Mouse (Mus musculus) gastrocnemius, postnatal 10 days (tissue): ENCODE data around the gene Sept5. TPM values are rescaled to one million over a fixed set of nuclear protein-coding genes. Genes with fewer than 3 reads are reported as not detected.

Experiments
- DNase-seq: peaks from one replicate; pipeline ENCODE4 v3.0.0; 2021; ENCODE audit warnings: mixed read lengths
- total RNA-seq, 2 experiments: library from RNA; stranded (reverse); gene quantifications; 2 replicates each; pipeline ENCODE4 v1.2.3; 2021

The Sept5 gene
- total RNA-seq, 2 experiments from 2014 or later: 7.9 to 15.7 TPM

DNA sequence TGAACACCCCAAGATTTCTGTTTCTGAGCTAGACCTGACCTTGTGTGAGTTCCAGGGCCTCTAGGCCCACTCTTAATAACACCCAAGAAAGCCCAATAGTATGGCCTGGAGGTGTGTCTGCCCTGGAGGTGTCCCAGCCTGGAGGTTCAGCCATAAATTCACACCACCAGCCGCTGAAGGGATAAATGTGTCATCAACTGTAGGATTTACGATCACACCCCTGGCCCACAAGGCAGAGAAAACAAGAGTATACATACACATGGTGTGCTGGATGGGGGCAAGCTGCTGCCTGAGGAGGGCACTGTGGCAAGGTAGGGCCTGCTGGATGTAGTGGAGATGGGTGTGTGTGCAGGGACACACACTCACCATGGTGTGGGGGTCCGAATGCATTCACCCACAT is 16.5 kb downstream of the Sept5 start:
- no peak for DNase-seq

DNA sequence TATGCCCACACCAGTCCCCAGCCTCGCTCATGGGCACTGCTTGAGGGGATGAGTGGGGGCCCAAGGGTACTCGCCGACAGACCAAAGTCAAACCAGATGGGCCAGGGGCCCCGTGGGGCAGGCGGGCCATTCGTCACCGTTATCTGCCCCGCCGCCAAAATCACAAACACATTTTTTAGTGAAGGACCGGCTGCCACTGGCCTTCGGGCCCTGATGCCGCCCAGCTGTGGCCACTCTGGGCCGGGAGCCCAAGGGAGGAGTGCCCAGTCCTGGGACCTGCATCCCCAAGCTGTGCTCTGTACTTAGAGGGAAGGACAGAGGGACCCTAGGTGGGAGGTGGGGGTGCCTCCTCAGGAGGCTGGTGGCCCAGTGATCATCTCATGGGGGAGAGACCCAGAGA is 18.0 kb downstream of the Sept5 start:
- no peak for DNase-seq

DNA sequence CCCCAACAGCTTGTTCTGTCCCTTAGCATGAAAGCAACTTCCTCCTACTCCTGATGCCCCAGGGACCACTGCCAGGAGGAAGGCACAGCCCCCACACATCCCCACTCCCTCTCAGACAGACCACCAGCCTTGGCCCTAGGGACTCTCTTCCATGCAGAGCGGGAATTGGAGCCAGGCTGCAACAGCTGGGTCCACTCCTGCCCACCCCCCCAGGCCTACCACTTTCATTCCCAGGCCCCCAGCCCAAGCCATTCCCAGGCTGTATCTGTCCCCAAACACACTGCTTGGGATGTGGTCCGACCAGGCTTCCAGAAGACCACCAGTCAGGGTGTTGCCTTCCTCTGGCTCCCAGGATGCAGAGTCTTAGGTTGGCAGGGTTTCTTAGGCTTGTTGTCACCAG is 20.7 kb downstream of the Sept5 start:
- no peak for DNase-seq

DNA sequence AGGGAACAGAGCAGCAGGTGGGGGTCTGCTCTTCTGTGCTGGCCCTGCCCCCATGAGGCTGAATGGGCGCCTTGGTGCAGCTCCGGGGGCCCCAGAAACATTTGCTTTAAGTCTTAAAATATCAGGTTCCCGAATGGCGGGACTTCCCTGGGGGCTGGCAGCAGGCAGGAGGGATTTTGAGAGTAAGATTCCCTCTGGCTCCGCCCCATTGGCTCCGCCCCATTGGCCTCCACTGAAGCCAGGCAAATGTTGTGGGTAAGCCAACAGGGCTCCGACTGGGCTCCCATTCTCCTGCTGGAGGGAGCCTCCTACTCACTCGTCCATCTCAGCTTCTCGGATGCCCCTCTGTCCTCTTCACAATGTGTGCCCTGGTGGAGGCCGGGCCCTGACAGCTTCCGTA is 21.5 kb downstream of the Sept5 start:
- DNase-seq: peak; percentile 60

DNA sequence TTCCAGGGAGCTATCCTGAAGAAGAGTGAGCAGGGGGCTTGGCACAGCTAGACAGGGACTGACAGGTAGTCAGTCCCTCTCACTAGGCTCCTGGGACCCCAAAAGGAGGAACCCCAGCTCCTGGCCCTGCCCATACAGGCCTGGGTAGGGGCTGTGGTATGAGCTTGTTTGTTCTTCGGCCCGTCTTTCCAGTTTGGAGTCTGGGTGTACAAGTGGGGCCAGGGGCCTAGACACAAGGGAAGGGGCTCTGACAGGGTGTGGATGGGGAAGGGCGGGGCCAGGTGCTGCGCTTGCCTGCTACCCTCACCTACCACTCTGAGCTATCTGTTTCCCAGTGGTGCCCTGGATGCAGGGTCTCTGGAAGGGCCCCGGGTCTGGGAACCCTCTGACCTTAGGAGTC is 24.0 kb downstream of the Sept5 start:
- DNase-seq: no peak

DNA sequence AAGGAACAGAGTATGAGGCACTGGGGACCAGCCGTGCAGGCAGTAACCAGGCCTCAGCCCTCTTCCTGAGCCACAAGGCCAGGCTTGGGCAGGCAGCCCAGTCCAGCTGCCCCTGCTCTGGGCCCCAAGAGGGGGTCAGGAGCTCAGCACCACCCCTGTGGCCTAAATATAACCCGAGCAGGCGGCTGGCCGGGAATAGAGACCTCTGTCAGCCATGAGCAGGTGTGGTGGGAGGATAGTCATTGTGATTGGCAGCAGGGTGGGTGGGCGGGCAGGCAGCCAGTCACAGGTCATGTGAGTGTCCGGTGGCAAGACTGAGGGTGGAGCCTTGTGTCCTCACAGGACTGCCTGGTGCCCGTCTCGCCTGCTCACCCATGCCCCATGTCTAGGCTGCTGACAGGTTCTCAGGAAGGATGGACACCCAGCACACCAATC is 25.5 kb downstream of the Sept5 start:
- DNase-seq: peak; percentile 71

DNA sequence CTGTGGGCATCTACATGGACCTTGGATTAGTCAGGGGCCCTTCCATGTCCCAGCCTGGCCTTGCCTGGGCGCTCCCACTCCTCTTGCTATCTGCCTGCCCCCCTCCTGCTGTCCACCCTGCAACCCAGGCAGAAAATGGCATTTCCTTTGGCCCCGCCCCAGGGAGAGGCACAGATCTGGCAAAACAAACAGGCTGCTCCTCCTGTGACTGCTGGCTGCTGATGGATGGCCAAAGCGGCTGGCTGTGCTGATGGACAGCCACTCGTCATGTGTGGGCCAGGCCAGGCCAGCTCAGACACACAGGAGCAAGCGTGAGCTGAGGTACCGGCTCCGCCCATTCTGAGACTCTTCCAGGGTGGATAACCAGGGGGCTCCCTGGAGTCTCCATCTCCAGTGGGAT is 28.3 kb downstream of the Sept5 start:
- no peak for DNase-seq

DNA sequence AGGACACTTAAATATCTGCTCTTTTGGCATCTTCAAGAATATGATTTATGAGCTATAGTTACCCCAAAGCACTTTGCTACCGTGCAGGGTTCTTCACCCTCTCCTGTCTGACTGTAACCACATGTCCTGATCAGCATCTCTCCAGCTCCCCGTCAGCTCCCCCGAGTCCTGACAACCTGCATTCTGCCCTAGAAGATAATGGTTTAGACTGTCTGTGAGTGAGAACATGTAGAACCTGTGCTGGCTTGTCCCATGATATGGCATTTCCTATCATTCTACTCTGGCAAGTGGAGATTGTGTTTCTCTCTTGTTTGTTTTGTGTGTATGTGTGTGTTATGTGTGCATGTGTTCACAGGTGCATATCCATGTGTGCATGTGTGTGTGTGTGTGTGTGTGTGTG is 31.7 kb downstream of the Sept5 start:
- DNase-seq: no peak

DNA sequence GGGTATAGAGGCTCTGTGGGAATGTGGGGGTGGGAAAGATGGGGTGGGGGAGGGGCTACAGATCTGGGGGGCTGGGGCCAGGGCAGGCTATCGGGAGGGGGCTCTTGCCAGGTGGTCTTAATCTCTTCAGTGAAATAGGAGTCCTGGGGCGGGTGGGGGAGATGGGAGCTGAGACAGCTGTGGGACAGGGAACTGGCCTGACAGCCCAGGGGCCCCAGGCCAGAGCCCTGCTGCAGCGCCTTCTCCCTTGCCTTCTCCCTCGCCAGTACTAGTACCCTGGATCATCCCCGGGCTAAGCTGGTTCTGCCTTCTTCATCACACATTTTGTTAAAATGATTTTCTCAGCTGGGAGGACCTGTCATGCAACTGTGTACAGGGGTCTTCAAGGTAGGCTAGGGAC is 33.5 kb downstream of the Sept5 start:
- DNase-seq: no peak

DNA sequence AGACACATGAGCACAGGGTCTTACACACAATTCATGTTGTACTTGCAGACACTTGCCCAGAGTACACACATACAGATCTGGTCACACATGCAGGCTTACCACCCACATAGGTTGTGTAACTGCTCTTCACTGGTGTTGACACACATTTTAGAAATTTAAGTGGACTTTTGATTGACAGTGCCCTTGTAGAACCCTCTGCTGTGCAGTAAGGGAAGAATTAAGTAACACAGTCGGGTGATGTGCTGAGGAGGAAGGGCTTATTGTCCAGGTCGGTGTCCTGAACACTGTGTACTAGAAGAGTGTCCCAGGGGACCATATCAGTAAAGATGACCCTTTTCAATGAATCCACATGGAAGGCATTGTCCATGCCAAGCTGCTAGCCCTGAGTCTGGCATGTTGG is 35.8 kb downstream of the Sept5 start:
- DNase-seq: no peak

DNA sequence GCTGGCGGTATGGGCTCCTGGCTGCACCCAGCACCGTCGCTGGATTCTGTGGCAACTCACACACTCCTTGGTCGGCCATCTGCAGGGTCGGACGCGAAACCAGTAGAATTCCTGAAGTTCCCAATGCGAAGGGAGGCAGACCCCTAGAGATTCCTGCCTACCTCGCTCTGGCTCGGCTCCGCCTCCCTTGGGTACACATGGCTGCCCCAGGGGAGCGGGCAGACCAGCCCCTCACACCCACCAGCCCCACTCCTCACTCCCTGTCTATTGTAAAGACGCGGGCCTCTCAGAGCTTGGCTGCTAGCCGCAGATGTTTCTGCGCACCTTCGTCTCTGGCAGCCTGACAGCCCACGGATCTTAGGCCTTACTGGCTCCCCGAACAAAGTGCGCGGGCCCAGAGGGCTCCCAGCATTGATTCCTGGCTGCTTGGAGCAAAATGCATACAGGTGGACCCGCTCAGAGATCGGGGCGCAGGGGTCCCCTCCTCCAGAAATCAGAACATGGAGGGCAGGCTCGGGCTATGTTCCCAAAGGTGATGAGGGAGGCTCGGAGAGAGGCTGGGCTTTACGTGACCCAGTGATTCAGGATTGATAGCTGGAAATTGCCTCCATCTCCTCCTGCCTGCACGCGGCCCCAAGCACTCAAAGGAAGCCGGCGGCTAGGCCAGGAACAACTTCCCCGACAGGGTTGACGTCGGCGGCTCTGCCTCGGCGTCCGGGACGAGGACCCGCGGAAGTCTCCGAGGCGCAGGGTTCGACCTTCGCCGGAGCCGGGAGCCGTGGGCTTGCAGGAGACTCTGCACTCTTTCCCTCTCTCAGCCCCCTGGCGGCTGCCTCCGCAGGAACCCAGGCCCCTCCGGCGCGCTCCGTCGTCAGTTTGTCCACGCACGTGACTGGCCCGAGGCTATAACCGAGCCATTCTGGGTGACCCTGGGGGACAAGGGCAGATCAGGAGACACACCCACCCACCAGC is 38.4 kb downstream of the Sept5 start:
- DNase-seq: no peak

DNA sequence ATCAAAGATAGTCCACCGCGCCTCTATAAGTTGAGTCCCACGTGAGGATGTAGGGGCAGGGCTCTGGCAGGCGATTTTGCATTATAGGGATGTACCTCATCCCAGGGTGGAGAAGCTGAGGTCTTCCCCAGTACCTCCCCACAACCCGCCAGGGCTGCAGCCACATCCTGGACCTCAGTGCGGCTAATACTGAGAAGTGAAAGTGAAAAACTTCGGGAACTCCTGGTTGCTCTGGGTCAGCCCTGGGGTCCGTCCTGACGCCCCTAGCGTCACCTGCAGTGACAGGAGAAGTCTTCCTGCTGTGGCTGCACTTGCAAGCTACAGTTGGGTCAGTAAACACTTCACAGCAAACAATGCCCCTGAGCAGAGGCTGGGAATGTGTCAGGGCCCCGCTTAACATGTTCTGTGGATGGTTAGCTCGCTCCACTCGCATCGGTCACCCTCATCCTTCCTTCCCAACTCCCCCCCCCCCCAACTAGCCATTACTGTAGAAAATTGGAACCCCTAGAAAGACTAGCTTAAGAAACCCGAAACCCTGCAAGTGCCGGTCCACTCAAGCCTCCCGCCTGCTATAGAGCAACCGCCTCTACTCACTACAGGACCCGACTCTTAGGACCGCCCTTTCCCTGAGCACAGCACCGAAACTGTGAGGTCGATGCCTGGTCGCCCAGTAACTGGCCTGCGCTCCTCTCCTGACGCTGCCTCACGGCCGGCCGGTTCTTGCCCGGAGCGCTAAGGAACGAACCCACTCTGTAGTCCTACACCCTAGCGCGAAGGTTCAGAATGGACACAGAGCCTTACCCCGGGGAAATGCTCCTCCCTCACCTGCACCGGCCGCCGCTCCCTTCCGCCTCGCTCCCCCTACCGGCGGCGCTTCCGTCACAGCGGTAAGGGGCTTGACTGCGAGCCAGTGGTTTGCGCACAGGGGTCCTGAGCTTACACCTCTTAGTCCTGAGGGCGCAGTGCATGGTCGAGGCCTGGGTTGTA is 39.7 kb downstream of the Sept5 start, which contains the start of gene Tbx1:
TSS of gene Tbx1 (minus strand) at position 868 of the 987 bp plus-strand sequence.
- DNase-seq: no peak

DNA sequence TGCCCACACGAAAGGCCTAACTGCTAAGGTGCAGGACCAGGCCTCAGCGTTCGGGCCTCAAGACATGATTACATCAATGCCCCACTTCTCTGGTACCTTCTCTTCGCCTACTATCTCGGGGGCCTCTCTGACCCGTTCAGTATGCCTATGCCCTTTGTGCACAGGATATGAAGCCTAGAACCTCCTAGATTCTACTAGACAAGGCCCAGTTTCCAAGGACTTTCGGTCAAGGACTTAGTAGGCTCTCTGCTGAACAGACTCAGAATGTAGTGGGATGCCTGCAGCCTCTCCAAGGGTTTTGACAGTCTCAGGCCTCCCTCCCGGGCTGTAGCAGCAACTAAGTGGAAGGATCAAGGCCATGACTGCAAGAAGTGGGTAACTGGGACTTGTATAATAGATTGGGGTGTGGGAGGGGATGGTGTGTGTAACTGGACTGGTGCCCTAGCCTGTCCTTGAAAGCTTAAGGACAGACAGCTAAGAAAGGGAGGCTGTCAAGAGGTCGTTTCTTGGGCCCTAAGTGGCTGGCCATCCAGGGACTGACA is 40.6 kb downstream of the Sept5 start:
- DNase-seq: no peak

DNA sequence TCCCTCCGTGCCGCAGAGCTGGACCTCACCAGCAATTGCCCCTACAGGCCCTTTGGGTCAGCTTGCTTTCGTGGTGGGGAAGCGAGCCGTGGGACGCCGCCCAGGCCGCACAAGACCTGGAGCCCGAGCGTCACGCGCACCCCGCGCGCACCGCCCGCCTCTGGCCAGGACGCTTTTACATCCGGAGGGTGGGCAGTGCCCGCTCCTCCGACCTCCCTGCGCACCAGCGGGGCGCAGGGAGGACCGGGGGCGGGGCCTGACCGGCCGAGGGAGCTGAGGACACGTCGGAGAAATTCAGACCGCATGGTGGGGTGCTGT is 41.1 kb downstream of the Sept5 start:
- no peak for DNase-seq

DNA sequence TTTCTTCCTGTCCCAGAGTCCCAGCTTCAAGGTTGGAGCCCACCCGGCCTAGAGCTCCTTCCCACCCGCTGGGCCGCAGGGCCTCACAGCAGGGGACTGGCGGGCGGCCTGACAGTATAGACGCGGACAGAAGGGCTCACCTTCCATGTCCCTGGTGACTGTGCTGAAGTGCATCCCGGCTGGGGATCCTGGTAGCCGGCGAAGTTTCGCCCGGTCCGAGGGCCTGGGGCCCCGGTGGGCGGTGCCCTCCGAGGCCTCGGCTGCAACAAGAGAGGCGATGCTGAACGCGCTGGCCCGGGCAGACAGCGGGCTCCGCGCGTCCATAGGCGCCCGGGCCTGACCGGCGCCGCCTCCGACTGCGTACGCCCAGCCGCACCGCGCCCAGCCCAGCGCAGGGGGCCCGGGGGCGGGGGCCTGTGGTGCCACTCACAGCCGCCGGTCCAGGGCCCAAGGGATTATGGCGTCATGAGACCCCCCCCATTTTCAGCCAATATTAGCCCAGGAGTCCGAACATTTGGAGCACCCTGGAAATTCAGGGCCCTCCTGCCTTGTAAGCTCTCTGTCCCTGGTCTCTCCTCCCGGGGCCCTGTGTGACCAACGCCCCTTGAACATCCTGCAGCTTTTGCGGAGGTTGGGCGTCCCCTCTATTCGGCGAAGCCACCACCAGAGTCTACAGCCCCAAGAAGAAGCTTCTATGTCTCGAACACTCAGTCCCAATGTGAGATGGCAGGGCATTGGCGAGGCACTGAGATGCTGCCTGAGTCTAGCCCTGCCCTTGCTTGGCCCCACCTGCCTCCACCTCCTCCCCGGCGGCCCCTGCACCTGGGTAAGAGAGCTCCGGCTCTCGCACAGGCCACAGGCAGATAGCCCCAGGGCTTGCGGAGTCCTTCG is 41.7 kb downstream of the Sept5 start:
- DNase-seq: no peak

DNA sequence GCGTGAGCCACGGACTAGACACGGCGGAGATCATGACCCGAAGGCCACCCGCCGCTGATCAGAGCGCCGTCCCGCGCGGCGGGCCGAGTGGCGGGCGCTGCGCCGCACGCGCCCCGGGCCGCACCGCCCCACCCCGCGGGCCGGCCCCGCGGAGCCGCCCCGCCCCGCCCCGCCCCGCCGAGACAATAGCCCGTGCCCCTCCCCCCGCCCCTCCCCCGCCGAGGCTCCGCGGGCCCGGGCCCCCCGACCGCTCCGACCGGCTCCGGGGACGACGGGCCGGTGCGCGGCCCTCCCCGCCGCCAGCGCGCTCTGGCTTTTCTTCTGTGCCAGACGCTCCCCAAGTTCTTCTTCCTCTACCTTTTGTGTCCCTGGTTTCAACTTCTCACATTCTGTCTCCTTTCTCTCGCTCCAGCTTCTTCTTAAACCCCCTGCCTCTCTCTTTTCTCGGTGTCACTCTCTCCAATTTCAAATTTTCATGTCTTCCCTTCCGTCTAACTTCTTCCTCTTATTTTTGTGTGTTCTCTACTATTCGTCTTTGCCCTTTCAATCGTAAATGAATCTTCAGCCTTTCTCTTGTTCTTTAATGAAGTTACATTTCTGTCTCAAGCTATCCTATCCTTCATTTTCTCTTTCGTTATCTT is 42.7 kb downstream of the Sept5 start:
- DNase-seq: no peak

DNA sequence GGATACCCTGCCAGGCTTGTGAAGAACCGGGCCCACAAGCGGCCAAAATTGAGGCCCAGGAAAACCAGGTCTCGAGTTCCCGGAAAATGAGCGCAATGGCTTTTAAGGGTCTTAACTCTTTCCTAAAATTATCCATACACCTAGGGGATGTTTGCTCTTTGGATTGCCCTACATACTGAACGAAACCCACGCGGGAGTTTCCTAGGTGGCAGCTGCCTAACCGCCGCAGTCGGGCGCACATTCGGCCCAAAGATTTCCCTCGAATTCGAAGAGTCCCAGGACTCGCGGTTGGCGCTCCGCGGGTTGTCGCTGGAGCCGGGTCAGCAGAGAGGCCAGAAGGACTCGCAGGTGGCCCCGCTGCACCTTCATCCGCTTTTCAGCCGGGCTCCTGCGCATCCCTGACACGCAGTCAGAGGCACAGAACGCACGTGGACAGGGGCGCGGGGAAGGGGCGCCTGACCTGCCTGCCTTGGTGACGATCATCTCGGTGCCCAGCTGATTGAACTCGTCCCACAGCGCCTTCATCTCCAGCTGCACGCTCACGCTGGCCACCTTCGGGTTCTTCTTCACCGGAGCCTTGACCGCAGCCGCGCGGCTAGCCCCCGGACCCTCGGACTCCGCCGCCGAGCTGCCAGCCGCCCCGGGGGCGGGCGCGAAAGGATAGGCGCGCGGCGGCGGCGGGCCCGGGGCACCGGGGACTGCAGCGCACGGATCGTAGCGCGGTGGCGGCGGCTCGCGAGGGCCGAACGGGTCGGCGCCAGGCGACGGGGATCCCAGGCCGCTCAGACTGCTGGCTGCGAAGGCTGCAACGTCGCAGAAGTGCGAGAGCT is 43.5 kb downstream of the Sept5 start:
- no peak for DNase-seq

DNA sequence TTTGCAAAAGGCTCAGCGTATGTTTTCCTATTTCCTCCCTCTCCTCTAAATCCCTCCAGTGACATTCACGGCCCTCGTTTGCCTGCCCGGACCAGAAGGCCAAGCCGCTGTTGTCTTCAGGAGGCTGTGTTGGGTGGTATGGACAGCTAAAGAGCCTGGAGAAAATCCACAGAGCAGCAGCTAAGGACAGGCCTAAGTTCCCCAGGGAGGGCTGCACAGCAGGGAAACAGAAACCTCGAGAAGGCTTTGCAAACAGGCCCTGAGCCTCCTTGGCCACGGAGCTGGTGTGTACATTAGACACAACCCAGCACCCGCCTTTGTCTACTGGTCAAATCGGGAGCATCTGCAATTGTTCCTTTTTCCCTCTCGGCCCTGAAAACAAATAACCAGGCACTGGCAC is 44.1 kb downstream of the Sept5 start:
- DNase-seq: no peak

DNA sequence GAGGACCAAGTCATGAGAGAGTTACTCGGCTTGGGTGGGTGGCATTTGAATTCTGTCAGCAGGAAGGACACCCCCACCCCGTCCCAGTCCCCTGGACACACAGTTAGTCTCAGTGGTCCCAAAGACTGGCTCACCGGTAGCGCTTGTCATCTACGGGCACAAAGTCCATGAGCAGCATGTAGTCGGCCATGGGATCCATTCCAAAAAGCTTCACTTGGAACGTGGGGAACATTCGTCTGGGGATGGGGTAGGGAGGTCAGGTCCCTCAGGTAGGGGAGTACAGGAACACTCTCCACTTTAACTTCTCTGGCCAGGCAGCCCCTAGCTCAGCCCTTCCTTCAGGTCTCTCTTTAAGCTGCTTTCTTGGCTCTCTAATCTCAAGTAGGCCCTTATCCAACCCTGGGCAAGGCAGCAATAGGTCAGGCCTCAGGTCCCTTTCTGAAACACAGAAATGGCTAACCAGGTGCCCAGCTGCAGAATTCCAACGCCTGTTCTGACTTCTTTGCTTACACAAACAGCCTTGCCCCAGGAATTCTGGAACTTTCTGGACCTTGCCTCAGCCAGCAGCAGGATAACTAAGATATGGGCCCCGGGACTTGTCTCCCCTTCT is 44.7 kb downstream of the Sept5 start:
- no peak for DNase-seq
